Mouse (Mus musculus): ENCODE measurements around the gene Ccdc154.

Gene Ccdc154

GRCm38 (mm10) chr17:25218967-25219366 is 56.7 kb downstream of the Ccdc154 start:
- TF ChIP-seq GATA4 (IDR thresholded peaks at IDR 0.05; ENCODE audit: insufficient replicate concordance, low read length): no peak

DNA sequence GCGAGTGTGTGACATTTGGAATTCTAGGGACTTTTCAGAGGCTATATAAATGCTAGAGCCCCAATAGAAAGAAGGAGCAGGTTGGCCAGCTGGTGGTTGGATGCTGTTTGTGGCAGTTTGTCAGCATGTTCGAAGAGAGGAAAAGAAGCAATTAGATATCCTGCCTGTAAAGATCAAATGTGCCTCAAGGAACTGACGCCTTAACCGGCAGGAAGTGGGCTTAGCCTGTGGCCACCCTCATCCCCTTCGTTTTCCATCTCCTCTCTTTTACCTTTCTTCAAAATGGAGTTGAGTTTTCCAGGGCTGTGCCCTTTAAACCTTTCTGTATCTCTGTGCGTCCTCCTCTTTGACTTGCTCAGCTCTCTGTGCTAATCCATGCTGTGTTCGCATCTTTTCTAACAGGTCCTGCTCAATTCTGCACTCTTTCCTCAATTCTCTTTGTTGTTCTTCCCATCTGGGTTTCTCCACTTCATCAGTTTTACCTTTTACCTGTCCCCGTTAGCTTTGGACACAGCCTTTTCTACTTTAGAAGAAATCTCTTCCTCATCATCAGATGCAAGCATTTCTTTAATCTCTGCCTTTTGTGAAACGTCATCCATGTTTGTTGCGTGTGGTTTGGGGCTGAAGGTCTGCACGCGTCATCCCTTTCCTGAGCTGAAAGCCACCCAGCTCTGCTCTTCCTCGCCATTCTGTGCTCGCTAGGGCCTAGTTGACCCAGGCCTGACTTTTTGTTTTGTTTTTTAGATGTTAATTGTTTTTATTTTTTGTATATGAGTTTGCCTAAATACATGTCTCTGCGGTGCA is 57.4 kb downstream of the Ccdc154 start:
- no peak for TF ChIP-seq GATA4 (IDR thresholded peaks at IDR 0.05; ENCODE audit: insufficient replicate concordance, low read length)

- TF ChIP-seq GATA4 (IDR thresholded peaks at IDR 0.05; ENCODE audit: insufficient replicate concordance, low read length): no peak
Measured at GRCm38 (mm10) chr17:25220746-25221145, 58.5 kb downstream of the Ccdc154 start.
